Mouse (Mus musculus): ENCODE results near the gene Heyl. TPM values are rescaled to one million over a fixed set of nuclear protein-coding genes. Genes with fewer than 3 reads are reported as not detected.
"Not testable (repeated sequence)": the region's sequence is repeated elsewhere in the genome, so short reads cannot be mapped to it uniquely, and the experiment has no call there.

The Heyl gene
- total RNA-seq, 2 experiments from 2014 or later: 7.3 to 8.5 TPM

DNA sequence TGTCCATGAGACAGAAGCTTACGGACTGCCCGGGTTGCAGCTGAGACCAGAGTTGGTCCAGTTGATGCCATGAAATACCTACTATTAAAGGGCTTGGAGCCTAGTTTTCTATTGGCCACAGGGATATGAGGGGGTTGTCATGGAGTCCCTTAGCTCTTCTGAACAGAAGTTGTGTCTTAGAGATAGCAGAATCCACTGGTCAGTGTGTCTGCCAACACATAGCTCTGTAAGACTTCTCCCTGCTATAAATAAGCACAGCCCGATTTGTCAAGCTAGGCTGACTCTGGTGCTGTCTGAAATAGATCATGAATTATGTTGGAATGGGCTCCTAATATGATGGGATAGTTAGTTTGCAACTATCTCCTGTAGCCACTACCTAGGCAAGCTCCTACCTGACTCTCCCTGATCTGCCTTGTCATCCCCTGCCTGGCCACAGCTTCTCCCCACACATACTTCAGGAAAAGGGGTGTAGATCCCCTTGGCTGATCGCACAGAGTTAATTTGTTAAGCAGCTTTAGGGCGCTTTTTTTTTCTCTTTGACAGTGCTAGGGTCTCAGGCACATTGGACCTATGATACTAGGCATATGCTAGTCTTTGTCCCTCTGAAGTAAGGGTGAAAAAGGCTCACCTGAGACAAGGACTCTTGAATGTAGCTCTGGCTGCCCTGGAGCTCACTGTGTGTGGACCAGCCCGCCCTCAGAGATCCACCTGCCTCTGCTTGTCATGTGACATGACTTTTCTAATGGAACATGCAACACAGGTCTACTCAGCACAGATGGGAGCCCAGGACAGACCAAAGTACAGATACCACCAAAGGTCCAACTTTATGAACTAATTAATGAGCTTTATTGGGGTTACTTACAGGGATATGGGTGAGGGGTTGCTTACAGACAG lies 51.6 kb downstream of the Heyl start:
- no peak for DNase-seq (ENCODE audit: low spot score in 2 of 2)

DNA sequence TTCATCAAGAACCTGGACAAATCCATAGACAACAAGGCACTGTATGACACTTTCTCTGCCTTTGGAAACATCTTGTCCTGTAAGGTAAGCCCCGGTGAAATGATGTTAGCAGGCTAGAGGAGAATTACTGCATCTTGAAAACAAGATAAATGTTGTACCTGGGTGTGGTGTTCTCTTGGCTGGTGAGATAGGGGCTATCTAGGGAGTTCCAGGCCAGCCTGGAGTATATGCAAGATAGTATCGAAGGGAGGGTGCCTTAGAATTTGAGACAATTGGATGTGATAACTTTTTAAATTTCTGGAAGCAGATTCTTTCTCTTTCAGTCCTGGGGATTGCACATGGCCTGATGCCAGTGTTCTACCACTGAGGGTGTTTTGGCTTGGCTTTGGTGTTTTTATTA lies 53.4 kb downstream of the Heyl start:
- no peak for DNase-seq (ENCODE audit: low spot score in 2 of 2)

DNA sequence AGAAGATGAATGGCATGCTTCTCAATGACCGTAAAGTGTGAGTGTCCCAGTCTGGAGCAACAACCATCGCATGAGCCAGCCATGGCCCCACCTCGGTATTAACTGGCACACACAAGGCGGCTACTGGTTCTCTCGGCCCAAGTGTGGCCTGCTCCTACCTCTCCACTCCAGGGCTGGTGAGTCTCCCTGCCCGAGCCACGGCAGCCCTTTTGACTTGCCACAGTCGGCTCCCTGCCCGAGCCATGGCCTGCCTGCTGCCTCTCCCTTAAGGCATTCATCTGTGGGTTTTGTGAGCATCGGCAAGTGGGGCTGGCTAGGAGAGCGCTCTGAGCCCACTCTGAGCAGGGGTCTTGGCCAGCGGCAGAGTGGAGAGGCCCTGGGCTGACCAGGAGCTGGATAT lies 55.7 kb downstream of the Heyl start:
- DNase-seq (ENCODE audit: low spot score in 2 of 2): no peak

DNA sequence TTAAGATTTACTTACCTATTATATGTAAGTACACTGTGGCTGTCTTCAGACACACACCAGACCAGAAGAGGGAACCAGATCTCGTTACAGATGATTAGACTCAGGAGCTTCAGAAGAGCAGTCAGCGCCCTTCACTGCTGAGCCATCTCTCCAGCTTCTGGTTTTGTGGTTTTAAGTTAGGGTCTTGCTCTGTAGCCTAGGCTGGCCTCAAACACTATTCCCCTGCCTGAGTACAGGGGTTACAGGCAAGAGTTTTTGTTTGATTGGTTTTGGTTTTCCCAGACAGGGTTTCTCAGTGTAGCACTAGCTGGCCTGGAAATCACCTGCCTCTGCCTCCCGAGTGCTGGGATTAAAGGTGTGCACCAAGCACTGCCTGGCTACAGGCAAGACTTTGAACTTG lies 59.0 kb downstream of the Heyl start:
- no peak for DNase-seq (ENCODE audit: low spot score in 2 of 2)

DNA sequence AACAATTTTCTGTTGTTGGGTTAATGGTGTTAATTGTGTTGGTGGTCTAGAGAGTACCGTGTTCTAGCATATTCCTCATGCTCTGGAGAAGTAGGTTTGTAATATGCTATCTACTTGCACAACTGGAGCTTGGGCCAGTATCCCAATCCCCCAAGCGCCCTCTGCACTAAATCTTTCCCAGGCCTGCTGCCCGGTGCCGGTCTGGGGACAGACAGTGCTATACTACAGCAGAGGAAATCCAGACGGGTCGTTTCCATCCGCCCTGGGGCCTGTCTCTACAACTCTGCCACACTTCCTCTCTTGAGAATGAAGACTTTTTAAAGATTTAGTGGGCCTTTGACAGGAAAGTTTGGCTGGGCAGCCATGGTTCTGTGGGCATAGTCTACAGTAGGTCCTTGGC lies 59.6 kb downstream of the Heyl start:
- no peak for DNase-seq (ENCODE audit: low spot score in 2 of 2)

DNA sequence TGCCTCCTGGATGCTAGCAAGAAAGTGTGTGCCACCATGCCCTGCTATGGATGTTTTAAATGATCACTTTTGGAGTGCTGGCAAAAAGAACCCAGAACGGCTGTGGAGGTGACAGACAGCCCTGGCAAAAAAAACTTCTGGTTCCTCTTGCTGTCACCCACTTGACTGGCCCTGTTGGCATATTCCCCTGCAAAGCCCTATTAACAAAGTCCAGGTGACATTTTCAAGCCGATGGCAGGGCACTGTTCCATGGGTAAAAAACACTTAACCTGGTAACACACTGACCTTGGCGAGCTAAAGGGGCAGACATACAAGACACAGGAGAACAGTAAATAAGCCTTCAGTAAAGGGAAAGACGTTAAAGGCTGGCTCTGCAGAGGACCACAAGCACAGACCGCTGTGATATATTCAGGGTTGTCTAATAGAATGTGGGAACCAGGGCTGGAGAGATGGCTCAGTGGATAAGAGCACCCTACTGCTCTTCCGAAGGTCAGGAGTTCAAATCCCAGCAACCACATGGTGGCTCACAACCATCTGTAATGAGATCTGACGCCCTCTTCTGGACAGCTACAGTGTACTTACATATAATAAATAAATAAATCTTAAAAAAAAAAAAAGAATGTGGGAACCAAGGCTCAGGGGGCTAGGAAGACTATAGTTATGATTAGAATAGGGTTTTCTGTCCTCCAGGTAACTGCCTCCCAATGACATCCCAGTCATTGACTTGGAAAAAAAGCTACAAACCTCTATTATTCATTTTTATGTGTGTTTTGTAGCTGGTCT lies 60.5 kb downstream of the Heyl start:
- DNase-seq (ENCODE audit: low spot score in 2 of 2): no peak

DNA sequence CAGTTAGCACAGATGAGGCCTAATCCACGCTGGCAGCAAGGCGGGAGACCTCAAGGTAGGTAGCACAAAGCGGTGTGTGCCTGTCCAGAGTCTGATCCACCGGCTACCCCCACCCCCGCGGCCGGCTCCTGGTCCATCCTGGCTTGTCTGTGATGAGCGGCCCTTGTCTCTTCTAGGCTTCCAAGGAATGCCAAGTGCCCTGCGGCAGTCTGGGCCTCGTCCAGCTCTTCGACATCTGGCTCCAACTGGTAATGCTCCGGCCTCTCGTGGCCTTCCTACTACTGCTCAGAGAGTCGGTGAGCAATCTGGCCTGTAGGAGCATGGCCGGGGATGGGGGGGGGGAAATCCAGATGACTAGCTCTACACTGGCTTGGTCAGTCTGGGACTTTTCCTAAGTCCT lies 61.7 kb downstream of the Heyl start:
- DNase-seq (ENCODE audit: low spot score in 2 of 2): not testable (repeated sequence)

DNA sequence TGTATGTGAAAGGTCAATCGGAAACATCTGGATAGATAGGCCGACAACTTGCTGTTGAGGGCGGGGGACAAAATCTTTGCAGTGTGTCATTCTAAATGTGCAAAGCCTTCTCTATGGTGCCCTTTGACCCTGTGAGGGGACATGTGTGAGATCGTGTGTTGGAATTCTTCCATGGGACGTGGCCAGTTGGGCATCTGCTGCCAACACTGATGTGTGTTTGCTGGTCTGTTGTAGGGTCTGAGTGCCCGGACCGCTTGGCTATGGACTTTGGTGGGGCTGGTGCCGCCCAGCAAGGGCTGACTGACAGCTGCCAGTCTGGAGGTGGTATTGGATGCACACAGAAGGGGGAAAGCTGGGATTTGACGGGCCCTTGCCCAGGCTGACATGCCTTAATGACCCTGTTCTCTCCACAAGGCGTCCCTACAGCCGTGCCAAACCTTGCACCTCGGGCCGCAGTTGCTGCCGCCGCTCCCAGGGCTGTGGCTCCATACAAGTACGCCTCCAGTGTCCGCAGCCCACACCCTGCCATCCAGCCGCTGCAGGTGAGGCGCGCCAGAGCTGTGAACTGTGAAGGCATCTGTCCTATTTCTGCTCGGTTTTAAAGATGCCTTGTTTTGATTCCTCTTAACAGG lies 62.3 kb downstream of the Heyl start:
- no peak for DNase-seq (ENCODE audit: low spot score in 2 of 2)

DNA sequence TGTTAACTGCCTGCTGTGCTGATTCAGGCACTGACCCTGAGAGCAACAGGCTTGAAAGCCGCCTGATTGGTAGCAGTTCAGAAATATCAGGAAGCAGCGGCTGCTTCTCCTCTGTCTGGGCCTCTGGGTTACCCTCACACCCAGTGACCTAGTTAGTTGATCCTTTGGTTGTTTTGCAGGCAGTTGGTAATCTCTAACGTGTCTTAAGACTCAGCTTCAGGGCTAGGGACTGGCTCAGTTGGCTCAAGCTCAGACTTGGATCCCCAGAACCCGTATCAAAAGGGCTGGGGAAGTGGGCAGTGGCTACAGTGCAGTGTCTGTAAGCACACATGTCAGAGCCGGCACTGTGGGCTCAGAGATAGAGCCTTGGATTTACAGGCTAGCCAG lies 62.8 kb downstream of the Heyl start:
- no peak for DNase-seq (ENCODE audit: low spot score in 2 of 2)

DNA sequence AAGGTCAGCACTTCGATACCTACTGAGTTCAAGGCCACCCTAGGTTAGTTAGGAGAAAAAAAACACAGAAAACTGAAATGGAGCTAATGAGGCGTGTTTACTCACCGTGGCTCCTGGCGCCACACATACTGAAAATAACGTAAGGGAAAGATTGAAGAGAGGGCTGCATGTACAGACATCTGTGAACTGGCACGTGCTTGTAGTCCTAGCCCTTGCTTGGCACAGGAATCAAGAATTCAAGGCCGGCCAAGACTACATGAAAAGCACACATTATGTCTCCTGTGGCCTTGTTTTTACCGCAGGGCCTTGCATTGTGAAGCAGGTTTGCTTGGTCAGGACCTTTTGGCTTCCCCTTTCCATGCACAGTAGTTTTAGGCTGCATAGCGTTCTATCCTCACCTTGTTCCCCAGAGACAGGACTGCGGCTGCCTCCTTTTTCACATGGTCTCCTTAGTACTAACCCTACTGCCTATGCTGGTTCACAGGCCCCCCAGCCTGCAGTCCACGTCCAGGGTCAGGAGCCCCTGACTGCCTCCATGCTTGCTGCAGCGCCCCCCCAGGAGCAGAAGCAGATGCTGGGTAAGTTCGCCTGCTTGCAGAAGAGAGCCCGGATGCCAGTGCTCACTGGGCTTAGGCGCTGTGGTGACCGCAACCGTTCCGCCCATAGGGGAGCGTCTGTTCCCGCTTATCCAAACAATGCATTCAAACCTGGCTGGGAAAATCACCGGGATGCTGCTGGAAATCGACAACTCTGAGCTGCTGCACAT lies 64.0 kb downstream of the Heyl start:
- DNase-seq (ENCODE audit: low spot score in 2 of 2): no peak

DNA sequence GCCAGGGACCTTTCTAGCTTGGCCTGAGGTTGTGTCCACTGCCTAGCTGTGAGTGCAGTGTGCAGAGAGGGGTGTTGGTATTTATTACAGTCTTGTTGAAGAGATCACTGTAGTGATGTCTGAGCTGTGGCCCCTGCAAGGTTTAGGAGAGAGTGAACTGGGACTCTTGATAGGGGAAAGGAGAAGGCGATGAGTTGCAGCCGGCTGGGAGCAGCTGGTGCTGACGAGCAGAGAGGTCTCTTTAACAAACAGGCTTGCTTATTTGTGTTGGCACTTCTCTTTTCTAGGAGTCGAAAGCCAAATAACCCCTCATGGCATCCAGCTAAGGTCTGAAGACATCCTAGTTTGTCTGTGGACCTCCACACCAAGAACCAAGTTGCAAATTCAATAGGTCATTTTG lies 64.9 kb downstream of the Heyl start:
- no peak for DNase-seq (ENCODE audit: low spot score in 2 of 2)

DNA sequence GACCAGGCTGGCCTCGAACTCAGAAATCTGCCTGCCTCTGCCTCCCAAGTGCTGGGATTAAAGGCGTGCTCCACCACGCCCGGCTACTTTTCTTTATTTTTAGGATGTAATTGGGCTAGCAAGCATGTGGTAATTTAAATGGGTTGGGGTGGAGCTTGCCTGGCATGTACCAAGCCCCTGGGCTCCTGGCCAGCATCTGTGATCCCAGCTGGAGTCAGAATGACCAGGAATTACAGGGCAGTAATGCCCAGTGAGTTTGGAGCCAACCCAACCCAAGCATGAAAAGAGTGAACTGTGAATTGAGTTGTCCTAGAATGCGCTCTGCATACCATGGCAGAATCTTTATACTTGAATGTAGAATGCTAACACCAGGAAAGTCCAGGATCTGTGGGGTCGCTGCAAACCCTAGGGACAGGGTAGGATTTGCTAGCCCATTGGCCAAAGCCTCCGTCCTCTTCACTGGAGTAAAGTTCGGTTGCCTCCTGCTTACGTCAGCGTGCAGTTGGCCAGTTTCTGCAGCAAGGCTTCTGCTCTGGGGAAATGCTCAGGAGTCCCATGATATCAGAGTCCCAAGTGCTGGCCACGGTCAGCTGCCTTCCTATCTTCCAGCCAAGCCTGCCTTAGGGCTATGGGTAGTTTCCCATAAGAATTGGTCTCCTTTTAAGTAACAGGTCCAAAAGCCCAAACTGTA lies 65.8 kb downstream of the Heyl start:
- no peak for DNase-seq (ENCODE audit: low spot score in 2 of 2)

Other genes starting within 250 kb of the Heyl start
- 10 to 100 TPM; 53.5 to 59.1 TPM for gene Mycl, start 237.9 kb upstream of the Heyl start, total RNA-seq (2021)
- gene Trit1, start 217.0 kb upstream of the Heyl start, total RNA-seq (2021): 10 to 100 TPM; 24.5 to 29.2 TPM
- gene Bmp8b, start 128.4 kb upstream of the Heyl start, total RNA-seq (2021): under 1 TPM; 0.42 to 0.71 TPM
- gene Oxct2b, start 117.3 kb upstream of the Heyl start, total RNA-seq (2021): under 1 TPM; 0.39 to 0.45 TPM
- gene Ppie, start 93.6 kb upstream of the Heyl start, total RNA-seq (2021): 10 to 100 TPM; 22.2 to 24.7 TPM
- 100 to 1,000 TPM; 222 to 231 TPM for gene Hpcal4, start 50.3 kb upstream of the Heyl start, total RNA-seq (2021)
- gene Nt5c1a, start 32.1 kb upstream of the Heyl start, total RNA-seq (2021): 1 to 10 TPM; 6.9 to 7.4 TPM
- 10 to 100 TPM; 47.0 to 49.9 TPM for gene Pabpc4, start 28.8 kb downstream of the Heyl start, total RNA-seq (2021)
- gene Oxct2a, start 90.1 kb downstream of the Heyl start, total RNA-seq (2021): not detected
- not detected for gene Bmp8a, start 109.7 kb downstream of the Heyl start, total RNA-seq (2021)

Measured in layer of hippocampus, postnatal 10 days (tissue).